Mouse (Mus musculus): ENCODE data around the gene Foxp1. TPM values are rescaled to one million over a fixed set of nuclear protein-coding genes. Genes with fewer than 3 reads are reported as not detected.

Foxp1 gene
- total and polyA plus RNA-seq, 3 experiments: 57.4 to 88.1 (median 79.8) TPM

DNA sequence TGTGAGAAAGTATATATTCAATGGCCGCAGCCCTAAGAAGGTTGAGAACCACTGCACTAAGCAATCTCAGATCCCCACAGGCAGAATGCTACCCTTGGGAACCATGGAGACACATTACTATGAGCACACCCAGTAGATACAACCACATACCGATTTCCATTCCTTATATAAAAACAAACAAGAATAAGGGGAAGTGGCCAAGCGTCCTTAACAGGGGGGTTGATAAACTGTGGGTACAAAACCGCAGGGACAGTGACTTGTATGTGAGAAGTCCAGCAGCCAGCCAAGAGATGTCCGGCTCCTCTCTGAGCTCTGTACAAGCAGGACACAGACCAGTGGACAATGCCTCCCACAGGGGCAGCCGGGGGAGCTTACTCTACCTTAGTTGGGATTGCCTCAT lies 563.2 kb downstream of the Foxp1 start:
- ATAC-seq (ENCODE audit: extremely low read depth, insufficient number of reproducible peaks, low FRiP score, poor library complexity, severe bottlenecking) (no peak), DNase-seq (ENCODE audit: low spot score) (no peak)
- Histone ChIP-seq H3K4me1 (ENCODE audit: insufficient read depth, low read depth, low read length) (no peaks in the 10 kb centered on the region), H3K9me3 (replicated peaks) (no peaks in the 10 kb centered on the region), H3K36me3 (replicated peaks) (peaks cover 63% of the 10 kb centered on the region), H3K4me3 (ENCODE audit: low read depth, low read length) (no peak overlapping the region), H3K27me3 (ENCODE audit: insufficient read depth, low read length) (no peaks in the 10 kb centered on the region)
- TF ChIP-seq GATA1 (IDR thresholded peaks at IDR 0.05; ENCODE audit: borderline replicate concordance, low read length) (no peak), GATA2 (IDR thresholded peaks at IDR 0.05; ENCODE audit: borderline replicate concordance, low read depth, low read length) (no peak), CTCF (IDR thresholded peaks at IDR 0.05; ENCODE audit: low read depth, low read length) (no peak), POLR2AphosphoS5 (IDR thresholded peaks at IDR 0.05; ENCODE audit: insufficient replicate concordance, low read depth, low read length) (no peak), TAL1 (conservative IDR thresholded peaks at IDR 0.05; ENCODE audit: low read depth, low read length) (no peak)

DNA sequence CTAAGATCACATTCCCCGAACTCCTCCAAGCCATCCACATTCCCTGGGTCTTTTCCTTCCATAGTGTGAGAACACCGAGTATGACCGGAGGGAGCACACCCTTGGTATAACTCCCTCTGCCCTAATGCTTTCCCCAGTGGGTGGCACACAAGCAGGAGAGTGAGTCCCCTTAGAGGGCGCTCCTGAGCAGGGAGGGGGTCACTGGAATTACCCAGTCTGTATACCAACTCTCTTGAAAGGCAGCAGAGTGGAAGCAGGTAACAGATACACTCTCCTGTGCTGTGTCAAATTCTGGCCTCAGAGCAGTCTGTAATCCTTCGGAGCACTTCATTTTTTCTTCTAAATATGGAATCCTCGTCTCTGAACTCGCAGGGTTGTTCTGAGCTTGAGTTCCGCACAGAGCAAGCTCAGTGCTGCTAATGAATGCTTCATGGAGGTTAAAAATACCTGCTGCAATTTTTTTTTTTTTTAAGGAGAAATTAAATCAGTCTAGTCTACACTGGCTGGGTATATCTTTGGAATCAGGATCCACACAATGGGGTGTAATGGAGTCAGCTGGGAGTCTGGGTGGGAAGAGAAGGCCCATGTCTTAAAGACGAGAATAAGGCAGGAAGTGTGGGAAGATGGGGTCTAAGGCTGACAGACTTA lies 565.9 kb downstream of the Foxp1 start:
- peaks cover 58% of the 10 kb centered on the region for H3K36me3 ChIP-seq (replicated peaks)
- H3K27me3 ChIP-seq (ENCODE audit: insufficient read depth, low read length): no peaks in the 10 kb centered on the region
- ATAC-seq (ENCODE audit: extremely low read depth, insufficient number of reproducible peaks, low FRiP score, poor library complexity, severe bottlenecking) (no peak), DNase-seq (ENCODE audit: low spot score) (no peak)
- no peaks in the 10 kb centered on the region for H3K4me1 ChIP-seq (ENCODE audit: insufficient read depth, low read depth, low read length)
- no peak overlapping the region for H3K4me3 ChIP-seq (ENCODE audit: low read depth, low read length)
- TF ChIP-seq GATA1 (IDR thresholded peaks at IDR 0.05; ENCODE audit: borderline replicate concordance, low read length) (no peak), CTCF (IDR thresholded peaks at IDR 0.05; ENCODE audit: low read depth, low read length) (no peak), TAL1 (conservative IDR thresholded peaks at IDR 0.05; ENCODE audit: low read depth, low read length) (no peak), GATA2 (IDR thresholded peaks at IDR 0.05; ENCODE audit: borderline replicate concordance, low read depth, low read length) (no peak), POLR2AphosphoS5 (IDR thresholded peaks at IDR 0.05; ENCODE audit: insufficient replicate concordance, low read depth, low read length) (no peak)
- no peaks in the 10 kb centered on the region for H3K9me3 ChIP-seq (replicated peaks)

DNA sequence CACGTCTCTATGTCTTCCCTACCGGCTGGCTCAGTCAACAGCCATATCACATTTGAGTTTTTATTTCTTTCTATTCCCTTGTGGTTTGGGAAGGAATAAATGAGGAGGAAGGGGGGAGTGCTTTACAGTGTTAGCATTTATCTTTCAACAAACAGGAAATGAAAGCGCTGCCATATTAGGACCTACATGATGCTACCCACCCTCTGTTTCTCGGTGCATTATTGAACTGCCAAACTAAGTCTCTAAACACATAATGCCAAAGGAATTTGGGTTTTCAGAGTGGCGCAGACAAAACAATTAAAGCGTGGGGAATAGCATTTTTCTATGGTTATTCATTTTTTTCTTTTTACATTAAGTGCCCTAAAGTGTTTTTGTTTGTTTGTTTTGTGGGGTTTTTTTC lies 566.8 kb downstream of the Foxp1 start:
- Histone ChIP-seq H3K27me3 (ENCODE audit: insufficient read depth, low read length) (no peaks in the 10 kb centered on the region), H3K4me1 (ENCODE audit: insufficient read depth, low read depth, low read length) (no peaks in the 10 kb centered on the region), H3K4me3 (ENCODE audit: low read depth, low read length) (no peak overlapping the region), H3K36me3 (replicated peaks) (peaks cover 62% of the 10 kb centered on the region), H3K9me3 (replicated peaks) (no peaks in the 10 kb centered on the region)
- TF ChIP-seq TAL1 (conservative IDR thresholded peaks at IDR 0.05; ENCODE audit: low read depth, low read length): no peak
- no peak for TF ChIP-seq POLR2AphosphoS5 (IDR thresholded peaks at IDR 0.05; ENCODE audit: insufficient replicate concordance, low read depth, low read length)
- TF ChIP-seq GATA1 (IDR thresholded peaks at IDR 0.05; ENCODE audit: borderline replicate concordance, low read length): no peak
- no peak for TF ChIP-seq GATA2 (IDR thresholded peaks at IDR 0.05; ENCODE audit: borderline replicate concordance, low read depth, low read length)
- TF ChIP-seq CTCF (IDR thresholded peaks at IDR 0.05; ENCODE audit: low read depth, low read length): no peak
- ATAC-seq (ENCODE audit: extremely low read depth, insufficient number of reproducible peaks, low FRiP score, poor library complexity, severe bottlenecking) (no peak), DNase-seq (ENCODE audit: low spot score) (no peak)

DNA sequence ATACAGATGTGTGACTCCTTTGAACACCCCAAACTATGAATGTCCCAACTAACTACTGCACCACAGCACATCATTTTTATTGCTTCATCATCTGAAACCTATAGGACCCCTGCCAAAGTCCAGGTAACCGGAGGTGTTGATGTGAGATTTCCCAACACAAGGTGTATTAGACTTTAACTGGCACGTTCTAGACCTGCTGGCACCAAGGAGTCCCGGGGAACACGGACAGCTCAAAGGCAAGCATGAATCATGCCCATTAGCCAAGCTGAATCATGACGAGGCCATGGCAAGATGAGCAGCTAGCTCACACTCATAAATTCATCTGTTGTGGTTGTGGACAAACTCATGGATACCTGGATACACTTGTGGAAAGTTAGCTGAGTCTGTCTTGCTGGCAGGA lies 568.1 kb downstream of the Foxp1 start:
- DNase-seq (ENCODE audit: low spot score) (no peak), ATAC-seq (ENCODE audit: extremely low read depth, insufficient number of reproducible peaks, low FRiP score, poor library complexity, severe bottlenecking) (no peak)
- H3K4me1 ChIP-seq (ENCODE audit: insufficient read depth, low read depth, low read length): no peaks in the 10 kb centered on the region
- TF ChIP-seq GATA2 (IDR thresholded peaks at IDR 0.05; ENCODE audit: borderline replicate concordance, low read depth, low read length) (no peak), TAL1 (conservative IDR thresholded peaks at IDR 0.05; ENCODE audit: low read depth, low read length) (no peak), GATA1 (IDR thresholded peaks at IDR 0.05; ENCODE audit: borderline replicate concordance, low read length) (no peak), CTCF (IDR thresholded peaks at IDR 0.05; ENCODE audit: low read depth, low read length) (no peak), POLR2AphosphoS5 (IDR thresholded peaks at IDR 0.05; ENCODE audit: insufficient replicate concordance, low read depth, low read length) (no peak)
- H3K4me3 ChIP-seq (ENCODE audit: low read depth, low read length): no peak overlapping the region
- peaks cover 61% of the 10 kb centered on the region for H3K36me3 ChIP-seq (replicated peaks)
- H3K27me3 ChIP-seq (ENCODE audit: insufficient read depth, low read length): no peaks in the 10 kb centered on the region
- no peaks in the 10 kb centered on the region for H3K9me3 ChIP-seq (replicated peaks)

DNA sequence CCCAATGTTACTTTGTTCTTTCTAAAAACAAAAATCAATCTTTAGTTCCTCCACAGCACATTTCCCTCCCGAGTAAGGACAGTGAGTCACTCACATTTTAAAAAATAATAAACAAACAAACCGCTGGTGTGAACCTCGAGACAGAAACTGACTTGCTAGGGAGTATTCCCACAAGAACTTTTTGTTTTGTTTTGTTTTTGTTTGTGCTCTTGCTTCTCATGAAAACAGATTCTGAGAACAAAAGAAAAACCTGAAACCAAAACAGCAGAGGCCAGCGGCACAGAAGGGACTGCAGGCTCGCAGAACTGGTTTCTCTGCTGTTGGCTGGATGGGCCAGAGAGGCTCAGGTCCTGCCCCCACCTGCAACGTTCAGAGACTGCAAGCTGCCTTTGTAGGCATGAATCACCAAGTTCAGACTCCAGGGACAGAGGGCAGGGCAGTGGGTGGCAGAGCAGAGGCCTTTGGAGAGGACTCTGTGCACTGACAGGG lies 572.8 kb downstream of the Foxp1 start:
- no peaks in the 10 kb centered on the region for H3K9me3 ChIP-seq (replicated peaks)
- ATAC-seq (ENCODE audit: extremely low read depth, insufficient number of reproducible peaks, low FRiP score, poor library complexity, severe bottlenecking): no peak
- H3K36me3 ChIP-seq (replicated peaks): peaks cover 75% of the 10 kb centered on the region
- no peaks in the 10 kb centered on the region for H3K27me3 ChIP-seq (ENCODE audit: insufficient read depth, low read length)
- no peak overlapping the region for H3K4me3 ChIP-seq (ENCODE audit: low read depth, low read length)
- no peak for TF ChIP-seq POLR2AphosphoS5 (IDR thresholded peaks at IDR 0.05; ENCODE audit: insufficient replicate concordance, low read depth, low read length)
- no peak for TF ChIP-seq CTCF (IDR thresholded peaks at IDR 0.05; ENCODE audit: low read depth, low read length)
- TF ChIP-seq TAL1 (conservative IDR thresholded peaks at IDR 0.05; ENCODE audit: low read depth, low read length): no peak
- no peak for TF ChIP-seq GATA1 (IDR thresholded peaks at IDR 0.05; ENCODE audit: borderline replicate concordance, low read length)
- no peak for TF ChIP-seq GATA2 (IDR thresholded peaks at IDR 0.05; ENCODE audit: borderline replicate concordance, low read depth, low read length)
- DNase-seq (ENCODE audit: low spot score): no peak
- no peaks in the 10 kb centered on the region for H3K4me1 ChIP-seq (ENCODE audit: insufficient read depth, low read depth, low read length)

DNA sequence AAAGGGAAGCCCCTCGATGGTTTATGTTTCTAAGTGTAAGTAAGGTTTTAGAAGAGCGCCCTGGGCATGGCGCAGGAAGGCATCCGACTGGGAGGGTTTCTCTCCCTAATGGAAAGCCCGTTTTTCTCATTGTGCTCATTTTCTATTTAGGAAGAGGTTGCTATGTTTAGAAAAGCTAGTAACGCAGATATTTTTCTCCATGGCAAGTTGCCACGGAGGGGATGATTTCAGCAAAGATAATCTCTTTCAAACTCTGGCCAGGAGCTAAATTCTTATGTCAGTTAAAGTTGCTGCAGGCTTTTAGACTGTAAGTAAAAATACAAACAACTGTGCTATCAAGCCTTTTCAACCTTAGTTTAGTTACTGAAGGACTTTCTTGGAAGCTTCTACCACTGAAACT lies 573.2 kb downstream of the Foxp1 start:
- Histone ChIP-seq H3K4me3 (ENCODE audit: low read depth, low read length) (no peak overlapping the region), H3K9me3 (replicated peaks) (no peaks in the 10 kb centered on the region), H3K36me3 (replicated peaks) (peaks cover 74% of the 10 kb centered on the region), H3K4me1 (ENCODE audit: insufficient read depth, low read depth, low read length) (no peaks in the 10 kb centered on the region), H3K27me3 (ENCODE audit: insufficient read depth, low read length) (no peaks in the 10 kb centered on the region)
- ATAC-seq (ENCODE audit: extremely low read depth, insufficient number of reproducible peaks, low FRiP score, poor library complexity, severe bottlenecking) (no peak), DNase-seq (ENCODE audit: low spot score) (no peak)
- TF ChIP-seq GATA2 (IDR thresholded peaks at IDR 0.05; ENCODE audit: borderline replicate concordance, low read depth, low read length) (no peak), TAL1 (conservative IDR thresholded peaks at IDR 0.05; ENCODE audit: low read depth, low read length) (no peak), POLR2AphosphoS5 (IDR thresholded peaks at IDR 0.05; ENCODE audit: insufficient replicate concordance, low read depth, low read length) (no peak), CTCF (IDR thresholded peaks at IDR 0.05; ENCODE audit: low read depth, low read length) (no peak), GATA1 (IDR thresholded peaks at IDR 0.05; ENCODE audit: borderline replicate concordance, low read length) (no peak)

All from G1E (cell line).